Comparison of ENCODE assay signal across 8 mouse cellular contexts in genomic region chr6:133104922-133105859, GRCm38 (mm10). TPM values are rescaled to one million over a fixed set of nuclear protein-coding genes. Genes with fewer than 3 reads are reported as not detected.
DNase-seq lines count a peak whose midpoint lies in the region; ATAC-seq and TF ChIP-seq lines count a peak whose summit lies in the region.

No protein-coding gene starts in this region.

- peak; percentile 97 for DNase-seq in MN1 (ENCODE audit: low spot score)
- DNase-seq in cerebellum, adult 9-10 months = peak; percentile 95
- DNase-seq in hindbrain, embryonic 10.5 days (ENCODE audit: low spot score) = peak; percentile 90
- DNase-seq in layer of hippocampus, adult 9-11 months = peak; percentile 91
- DNase-seq in lung, postnatal 0 days (ENCODE audit: low spot score) = peak; percentile 94
- DNase-seq in ovary, postnatal 14 days (ENCODE audit: low spot score) = peak; percentile 83
- DNase-seq in thymus, postnatal 14 days = peak; percentile 77

- H3K9ac ChIP-seq in lung, postnatal 0 days (replicated peaks; ENCODE audit: low read depth) = peak overlapping the region; percentile 86

- peak; percentile 1; the same call in 1 of the 2 replicates for TF ChIP-seq CTCF in lung, postnatal 0 days (IDR thresholded peaks at IDR 0.05)

- H3K4me3 ChIP-seq in hindbrain, embryonic 10.5 days = peak overlapping the region; percentile 83
- peak overlapping the region; percentile 59 for H3K4me3 ChIP-seq in lung, postnatal 0 days (ENCODE audit: low read depth, low read length)

- 2% methylated on average over 62 of the region's 62 CpGs for WGBS in hindbrain, embryonic 10.5 days
- WGBS in lung, postnatal 0 days = 2% methylated on average over 61 of the region's 62 CpGs

- H3K4me2 ChIP-seq in lung, postnatal 0 days (replicated peaks; ENCODE audit: low read depth, low read length) = peak overlapping the region; percentile 58

- no peaks in the 10 kb centered on the region for H3K4me1 ChIP-seq in hindbrain, embryonic 10.5 days (replicated peaks)
- peaks cover 5% of the 10 kb centered on the region; the same call in 1 of the 2 replicates for H3K4me1 ChIP-seq in lung, postnatal 0 days (ENCODE audit: insufficient read depth, low read depth, low read length)

- peak; percentile 96 for ATAC-seq in frontal cortex, adult (ENCODE audit: low TSS enrichment)
- peak; percentile 98 for ATAC-seq in lung, postnatal 0 days

- no peaks in the 10 kb centered on the region for H3K9me3 ChIP-seq in hindbrain, embryonic 10.5 days
- H3K9me3 ChIP-seq in lung, postnatal 0 days (ENCODE audit: low read length) = no peaks in the 10 kb centered on the region

- H3K36me3 ChIP-seq in hindbrain, embryonic 10.5 days = peaks cover 20% of the 10 kb centered on the region
- H3K36me3 ChIP-seq in lung, postnatal 0 days (ENCODE audit: insufficient read depth, low read length) = no peaks in the 10 kb centered on the region

- peak overlapping the region; percentile 99 for H3K27ac ChIP-seq in hindbrain, embryonic 10.5 days
- peak overlapping the region; percentile 95 for H3K27ac ChIP-seq in lung, postnatal 0 days (ENCODE audit: low read length)

- H3K27me3 ChIP-seq in hindbrain, embryonic 10.5 days (ENCODE audit: insufficient read depth, poor library complexity, severe bottlenecking) = no peaks in the 10 kb centered on the region
- no peaks in the 10 kb centered on the region for H3K27me3 ChIP-seq in lung, postnatal 0 days (replicated peaks; ENCODE audit: insufficient read depth, low read length)

- no peak for TF ChIP-seq EP300 in lung, postnatal 0 days (IDR thresholded peaks at IDR 0.05)

RNA-seq across cellular contexts. Expression of gene Smim10l1, which starts 0.5 kb away (rescaled TPM):
- polyA plus RNA-seq in hindbrain, embryonic 10.5 days (2016; fragmentation: Nextera tagmentation; extraction: Ambion mirVana) = 72.9 and 73.8 TPM in 2 replicates
- polyA plus RNA-seq in lung, postnatal 0 days (2015; fragmentation: Nextera tagmentation; extraction: Ambion mirVana) = 86.1 and 91.8 TPM in 2 replicates

RNA-seq across cellular contexts. Expression of gene Tas2r140, which starts 49.6 kb away (rescaled TPM):
- polyA plus RNA-seq in hindbrain, embryonic 10.5 days (2016; fragmentation: Nextera tagmentation; extraction: Ambion mirVana) = not detected in 2 replicates
- polyA plus RNA-seq in lung, postnatal 0 days (2015; fragmentation: Nextera tagmentation; extraction: Ambion mirVana) = not detected in 2 replicates

Comparison
In these comparisons a context has a peak if more than half of its experiments do, and no peak if none do; other contexts are left out.
1. Peak in every context shown above with its lines: DNase-seq, ATAC-seq, H3K4me3 ChIP-seq and H3K27ac ChIP-seq.